Mouse (Mus musculus) regulatory T cell (primary cell): ENCODE results near the gene Tie1.
"Not testable (repeated sequence)": the region's sequence is repeated elsewhere in the genome, so short reads cannot be mapped to it uniquely, and the experiment has no call there.

Experiments used
- in situ Hi-C: fragments of 300-600 bp; cut with MboI, MseI; formaldehyde crosslinking; loops from one replicate; pipeline ENCODE4 v1.15.1; 2025; ENCODE audit warnings: high pct_unique_total_duplicates

Gene Tie1

DNA sequence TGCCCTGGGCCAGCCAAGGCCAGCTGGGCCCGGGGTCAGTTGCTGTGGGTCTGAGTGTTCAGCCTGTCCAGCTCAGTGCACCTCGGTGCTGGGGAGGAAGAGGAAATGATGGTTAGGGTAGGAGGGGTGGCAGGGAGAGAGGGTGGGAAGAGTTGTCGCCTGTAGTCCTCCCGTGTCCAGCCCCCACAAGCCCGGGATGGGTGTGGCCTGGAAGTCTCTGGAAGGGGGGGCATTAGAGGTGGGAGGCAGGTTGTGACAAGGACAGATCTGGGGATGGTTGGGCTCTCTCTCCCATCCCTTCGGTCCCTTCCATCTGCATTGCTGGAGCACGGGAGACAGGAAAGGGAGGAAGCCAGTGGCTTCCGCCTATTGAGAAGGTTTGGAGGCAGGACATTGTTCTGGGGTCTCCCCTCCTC lies at the start of gene Tie1:
TSS of gene Tie1 (minus strand) at position 345 of the 416 bp plus-strand sequence.
- in situ Hi-C loops: no loop called here

DNA sequence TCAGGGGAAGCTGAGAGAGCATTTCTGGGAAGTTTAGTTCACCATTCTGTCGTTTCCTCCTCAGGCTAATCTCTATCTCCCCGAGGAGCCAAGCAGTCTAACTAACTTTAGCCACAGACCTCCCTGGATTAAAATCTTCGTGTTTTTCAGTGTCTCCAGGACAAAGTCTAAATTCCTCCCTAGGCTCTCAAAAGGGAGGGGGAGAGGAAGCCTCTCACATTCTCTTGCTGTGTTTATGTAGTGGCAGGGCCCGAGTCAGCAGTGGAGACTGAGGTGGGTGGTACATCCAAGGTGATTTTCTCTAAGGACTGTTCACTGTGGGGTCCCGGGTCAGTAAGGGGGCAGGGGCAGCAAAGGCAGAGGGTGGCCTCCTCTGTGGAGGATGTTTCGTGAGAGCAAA lies 47.9 kb upstream of the Tie1 start:
- in situ Hi-C loops: no loop called here

DNA sequence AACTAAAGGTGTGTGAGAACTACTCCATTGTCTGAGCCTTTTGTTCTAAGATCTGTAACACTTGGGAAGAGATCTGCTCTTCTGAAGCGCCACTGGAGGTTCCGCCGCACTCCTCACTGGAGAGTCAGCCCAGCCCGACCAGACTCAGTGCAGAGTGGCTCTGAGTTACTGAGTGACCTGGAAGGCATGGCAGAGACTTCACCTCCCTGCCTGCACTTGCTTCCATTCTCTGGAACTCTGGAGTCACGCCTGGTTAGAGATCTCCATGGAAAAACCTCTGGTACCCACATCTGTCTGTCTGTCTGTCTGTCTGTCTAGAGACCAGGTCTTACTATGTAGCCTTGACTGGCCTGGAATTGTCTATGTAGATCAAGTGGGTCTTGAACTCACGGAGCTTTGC lies 45.7 kb upstream of the Tie1 start:
- in situ Hi-C loops: no loop called here

DNA sequence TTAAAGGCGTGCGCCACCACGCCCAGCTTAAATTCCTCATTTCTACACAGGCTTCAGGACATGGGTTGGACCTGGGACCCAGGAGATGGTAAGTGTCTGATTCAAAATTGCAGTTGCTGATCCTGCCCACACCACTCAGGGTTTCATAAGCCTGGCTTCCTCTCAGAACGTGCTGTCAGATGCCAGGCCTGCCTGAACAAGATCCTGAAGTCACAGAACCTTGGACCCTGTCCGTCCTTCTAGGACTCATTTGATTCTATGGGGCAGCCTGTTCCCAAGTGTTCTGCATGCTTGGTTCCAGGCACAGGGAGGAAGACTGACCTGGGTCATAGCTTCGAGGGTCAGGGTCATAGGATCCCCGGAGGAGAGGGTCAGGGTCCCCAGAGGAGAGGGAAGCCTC lies 43.7 kb upstream of the Tie1 start:
- in situ Hi-C loops: no loop called here

DNA sequence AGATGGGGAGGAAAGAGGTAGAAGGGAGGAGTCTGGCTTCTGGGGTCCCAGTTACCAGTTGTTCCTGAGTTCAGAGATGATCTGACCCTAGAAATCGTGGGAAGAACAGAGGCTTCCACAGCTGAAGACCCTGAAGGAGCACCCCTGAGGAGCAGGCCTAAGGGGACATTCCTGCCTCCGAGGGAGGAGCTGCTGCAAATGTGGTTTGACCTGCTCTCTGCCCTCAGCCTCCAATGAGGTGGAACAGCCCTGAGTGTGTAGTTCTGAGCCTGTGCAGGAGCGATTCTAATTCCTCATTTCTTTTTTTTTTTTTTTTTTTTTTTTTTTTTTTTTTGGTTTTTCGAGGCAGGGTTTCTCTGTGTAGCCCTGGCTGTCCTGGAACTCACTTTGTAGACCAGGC lies 43.3 kb upstream of the Tie1 start:
- in situ Hi-C loops: no loop called here

DNA sequence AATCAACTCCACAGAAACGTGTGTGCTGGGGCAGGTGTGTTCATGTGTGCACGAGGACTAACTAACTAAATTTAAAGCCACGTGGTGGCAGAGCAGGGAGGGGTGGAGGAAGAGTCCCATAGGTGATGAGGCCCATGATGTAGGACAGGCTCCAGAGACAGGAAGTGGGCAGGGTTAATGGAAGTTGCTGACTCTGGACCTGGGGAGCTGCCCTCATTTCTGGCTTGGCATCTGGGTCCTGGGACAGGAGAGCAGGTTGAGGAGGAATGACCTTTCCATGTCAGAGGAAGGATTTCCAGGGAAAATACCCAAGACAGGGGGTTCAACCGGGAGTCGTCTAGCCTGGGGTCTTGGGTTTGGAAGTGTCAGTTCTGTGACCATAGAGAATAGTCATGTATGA lies 42.8 kb upstream of the Tie1 start:
- in situ Hi-C loops: no loop called here

DNA sequence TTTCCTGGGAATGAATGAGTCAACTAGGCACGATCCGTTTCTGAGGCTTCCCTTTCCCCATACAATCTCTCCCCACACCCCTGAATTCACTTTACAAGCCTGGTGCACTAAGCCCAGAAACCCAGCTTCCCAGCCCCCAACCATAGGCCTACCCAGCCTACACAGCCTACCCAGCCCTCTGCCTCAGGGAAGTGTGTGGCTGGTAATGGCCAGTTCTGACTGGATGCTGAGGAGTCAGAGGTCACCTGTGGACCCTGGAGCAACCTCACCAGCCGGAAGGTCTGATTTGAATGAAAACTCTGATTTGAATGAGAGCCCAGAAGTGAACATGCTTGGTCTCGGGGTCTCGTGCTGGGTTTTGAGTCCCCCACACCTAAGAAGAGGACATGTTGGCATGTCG lies 37.9 kb upstream of the Tie1 start:
- in situ Hi-C loops: no loop called here

DNA sequence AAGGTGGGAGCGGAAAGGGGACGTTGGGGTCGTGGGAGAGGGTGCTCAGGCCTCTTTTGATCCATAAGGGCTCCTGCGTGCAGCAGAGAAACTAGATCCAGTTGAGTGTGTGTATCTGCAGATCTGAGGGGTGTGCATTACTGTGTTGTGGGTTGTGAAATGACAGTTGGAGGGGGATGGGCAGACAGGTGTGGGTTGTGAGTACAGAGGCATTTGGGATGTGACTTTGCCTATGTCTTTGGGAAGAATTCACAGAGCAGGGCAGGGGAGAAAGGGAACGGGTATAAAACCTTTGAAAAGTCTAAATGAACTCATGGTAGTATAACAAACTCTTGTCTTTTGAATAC lies 37.4 kb upstream of the Tie1 start:
- in situ Hi-C loops: no loop called here

DNA sequence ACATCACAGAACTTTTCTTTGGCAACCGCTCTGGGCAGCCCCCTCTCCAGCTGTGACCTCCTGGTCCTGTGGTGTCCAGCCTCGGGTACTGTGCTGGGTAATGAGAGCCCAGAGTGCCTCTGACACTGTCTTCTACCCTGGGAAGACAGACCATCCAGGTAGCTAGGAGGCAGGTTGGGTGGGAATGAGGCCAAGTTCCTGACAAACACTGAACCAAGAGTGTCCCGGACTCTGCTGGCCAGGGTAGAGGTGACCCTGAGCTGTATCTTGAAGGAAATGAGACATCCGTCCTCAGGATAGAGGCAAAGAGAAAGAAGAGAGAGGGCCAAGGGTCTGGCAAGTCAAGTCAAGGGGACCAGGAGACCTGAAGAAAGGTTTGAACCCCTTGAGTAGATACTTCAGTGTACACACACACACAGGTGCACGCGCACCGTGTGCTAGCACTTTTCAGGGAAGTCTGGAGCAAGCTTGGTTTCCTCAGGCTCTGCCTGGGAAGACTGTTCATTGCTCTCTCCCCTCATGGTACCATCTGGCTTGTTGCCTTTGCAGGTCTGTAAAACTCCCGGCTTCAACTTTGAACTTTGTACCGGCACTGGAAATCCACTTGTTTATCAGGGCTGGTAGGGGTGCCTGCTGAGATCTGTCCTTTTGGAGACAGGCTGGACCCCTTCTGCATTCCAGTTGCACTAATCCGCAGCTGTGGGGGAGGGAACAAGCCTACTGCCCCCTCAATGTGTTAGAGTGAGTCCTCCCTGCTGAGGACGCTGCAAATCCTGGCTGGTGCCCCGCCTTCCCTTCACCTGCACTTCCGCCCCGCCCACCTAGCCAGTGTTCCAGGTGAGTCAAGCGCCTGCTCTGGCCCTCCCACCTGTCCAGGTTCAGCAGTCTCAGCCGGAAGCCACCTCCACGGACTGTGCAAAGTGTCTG lies 36.8 kb upstream of the Tie1 start, which contains the start of gene 2610528J11Rik:
TSS of gene 2610528J11Rik (plus strand) at position 592 of the 927 bp plus-strand sequence.
- in situ Hi-C loops: no loop called here

DNA sequence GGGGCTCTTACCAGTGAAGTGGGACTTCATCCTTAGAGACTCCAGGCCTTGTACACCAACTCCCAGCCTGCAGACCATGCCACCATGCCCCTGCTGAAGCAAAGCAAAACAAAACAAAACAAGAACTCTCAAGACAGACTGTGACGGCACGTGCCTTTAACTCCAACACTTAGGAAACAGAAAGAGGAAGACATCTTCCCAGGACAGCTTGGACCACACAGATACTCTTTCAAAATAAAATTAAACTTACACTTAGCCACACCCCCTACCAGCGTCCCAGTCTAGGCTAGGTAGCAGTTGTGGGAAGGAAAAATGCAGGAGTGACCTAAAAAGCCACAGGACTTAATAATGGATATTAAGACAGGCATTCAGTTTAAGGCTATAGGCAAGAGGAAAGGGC lies 35.9 kb upstream of the Tie1 start:
- in situ Hi-C loops: no loop called here

DNA sequence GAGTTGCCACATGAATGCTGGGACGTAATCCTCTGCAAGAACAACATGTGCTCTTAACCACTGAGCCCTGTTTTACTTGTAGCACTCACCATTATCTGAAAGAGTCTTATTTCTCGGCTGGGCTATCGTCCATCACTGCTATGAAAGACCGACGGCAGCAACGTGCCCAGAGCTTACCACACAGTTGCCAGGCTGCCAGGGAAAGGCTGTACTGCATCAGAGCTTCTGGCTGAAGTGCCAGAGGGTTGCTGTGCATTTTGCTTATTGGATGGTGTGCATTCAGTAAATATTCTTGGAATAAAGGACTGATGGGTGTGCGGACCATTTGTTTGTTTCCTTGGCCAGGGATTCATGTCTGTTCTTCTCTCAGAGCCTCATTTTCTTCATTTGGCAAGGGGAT lies 34.1 kb upstream of the Tie1 start:
- in situ Hi-C loops: loop anchor here (5.0 kb wide), 1 partner anchor 42 kb away; no protein-coding TSS in a partner anchor

DNA sequence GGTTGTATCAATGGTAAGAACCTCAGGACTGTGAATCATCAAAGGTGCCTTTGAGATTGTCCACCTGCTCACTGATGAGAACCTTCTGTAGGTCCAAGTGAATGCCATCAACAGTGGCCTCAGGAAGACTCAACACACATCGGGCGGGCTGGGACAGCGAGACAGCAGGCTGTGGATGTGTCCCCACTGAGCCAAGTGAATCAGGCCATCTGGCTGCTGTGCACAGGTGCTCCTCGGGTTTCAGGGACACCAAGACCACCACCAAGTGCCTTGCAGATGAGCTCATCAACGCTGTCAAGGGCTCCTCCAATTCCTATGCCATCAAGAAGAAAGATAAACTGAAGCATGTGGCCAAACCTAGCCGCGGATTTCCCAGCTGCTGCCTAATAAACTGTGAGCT lies 32.4 kb upstream of the Tie1 start:
- in situ Hi-C loops: loop anchor here (5.0 kb wide), 1 partner anchor 40 kb away; no protein-coding TSS in a partner anchor

DNA sequence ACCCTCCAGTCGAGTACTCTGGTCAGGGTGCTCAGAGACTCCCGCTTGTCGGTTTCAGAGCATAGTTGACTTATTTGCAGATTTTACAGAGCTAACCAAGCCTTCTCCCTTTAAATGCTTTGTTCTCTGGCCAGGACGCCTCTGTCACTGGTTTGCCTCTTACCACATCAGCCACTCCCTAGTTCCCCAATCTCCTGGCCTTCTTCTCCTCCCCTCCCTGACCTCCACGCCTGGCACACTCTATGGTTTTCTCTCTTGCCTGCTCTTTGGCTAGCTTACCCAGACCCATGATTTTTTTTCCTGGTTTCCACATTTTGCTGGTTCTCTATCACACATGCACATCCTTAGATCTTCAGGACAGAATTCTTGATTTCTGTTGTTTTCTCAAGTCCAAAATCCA lies 28.3 kb upstream of the Tie1 start:
- in situ Hi-C loops: no loop called here

DNA sequence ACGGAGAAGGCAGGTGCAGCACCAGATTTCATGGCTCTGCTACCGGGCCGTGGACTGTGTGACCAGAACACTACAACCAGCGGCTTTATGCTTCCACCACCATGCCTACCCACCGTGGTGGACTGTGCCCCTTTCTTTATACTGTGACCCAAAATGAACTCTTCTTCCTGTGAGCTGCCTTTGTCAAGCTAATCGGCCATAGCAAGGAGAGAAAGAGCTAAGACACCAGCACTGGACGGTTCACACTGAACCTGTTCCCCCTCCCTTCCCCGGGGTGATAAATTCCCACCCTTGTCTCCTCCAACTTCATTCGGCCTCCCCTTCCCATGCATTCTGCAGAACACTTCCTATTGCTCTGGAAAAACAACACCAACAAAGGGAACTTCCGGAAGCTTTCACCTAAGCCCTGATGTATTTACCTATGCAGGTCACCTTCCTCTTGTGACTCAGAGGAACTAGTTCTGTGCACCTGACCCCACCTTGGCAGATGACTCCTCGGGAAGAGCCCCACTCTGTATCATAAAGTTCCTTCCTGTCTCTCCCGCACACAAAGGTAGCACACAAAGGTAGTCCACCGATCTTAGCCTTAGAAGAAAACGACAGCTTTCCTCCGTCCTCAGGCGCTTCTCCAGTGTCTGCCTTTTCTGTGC lies 27.8 kb upstream of the Tie1 start:
- in situ Hi-C loops: no loop called here

DNA sequence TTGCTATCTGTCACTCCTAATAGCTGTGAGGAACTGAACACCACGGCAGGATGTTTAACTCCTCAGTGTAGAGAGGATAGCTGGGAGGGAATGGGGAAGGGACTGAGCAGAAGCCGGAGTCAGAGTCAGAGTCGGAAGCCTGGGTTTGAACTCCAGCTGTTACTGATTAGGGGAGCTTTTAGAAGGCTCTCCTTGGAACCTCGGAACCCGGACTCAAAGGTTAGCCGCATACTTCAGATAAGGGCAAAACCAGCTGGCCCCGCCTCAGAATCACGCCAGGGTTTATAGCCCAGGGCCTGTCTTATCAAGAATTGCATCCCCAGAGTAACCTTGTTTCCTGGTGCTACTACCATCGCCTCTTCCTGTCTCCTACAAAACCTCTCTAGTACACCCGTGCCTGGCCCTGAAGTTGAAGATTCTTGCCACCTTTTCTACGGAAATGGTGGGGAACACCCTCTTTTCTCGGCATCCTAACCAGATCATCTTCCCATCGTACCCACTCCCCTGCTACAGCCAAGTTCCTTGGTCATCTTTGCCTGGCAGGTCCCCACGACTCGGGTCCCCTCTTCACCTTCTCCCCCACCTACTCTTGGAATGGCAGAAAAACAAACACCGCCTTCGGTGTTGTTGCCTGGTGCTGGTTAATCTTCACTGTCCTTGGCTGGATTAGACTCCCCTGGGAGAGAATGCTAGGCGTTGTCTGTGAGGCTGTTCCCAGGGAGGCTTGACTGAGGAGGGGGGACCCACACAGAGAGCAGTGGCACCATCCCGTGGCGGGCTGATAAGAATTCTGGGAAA lies 27.0 kb upstream of the Tie1 start:
- in situ Hi-C loops: no loop called here

DNA sequence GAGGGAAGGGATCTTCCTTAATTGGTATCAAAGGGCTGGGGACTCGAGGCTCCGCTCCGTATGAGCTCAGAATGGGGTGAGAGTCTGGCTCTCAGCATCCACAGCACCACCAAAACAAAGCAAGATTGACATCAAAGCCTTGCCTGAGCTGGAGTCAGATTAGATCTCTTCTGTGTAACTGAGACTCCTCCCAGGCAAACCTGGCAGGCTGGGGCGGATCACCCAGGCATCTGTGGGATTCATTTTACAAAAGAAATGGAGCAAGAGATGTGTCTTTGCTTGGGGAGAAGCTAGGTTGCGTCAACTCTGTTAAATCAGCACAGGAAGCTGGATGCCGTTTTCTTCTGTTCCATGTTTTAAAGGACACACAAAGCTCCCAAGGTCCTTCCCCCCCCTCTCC lies 19.2 kb upstream of the Tie1 start:
- in situ Hi-C loops: no loop called here

DNA sequence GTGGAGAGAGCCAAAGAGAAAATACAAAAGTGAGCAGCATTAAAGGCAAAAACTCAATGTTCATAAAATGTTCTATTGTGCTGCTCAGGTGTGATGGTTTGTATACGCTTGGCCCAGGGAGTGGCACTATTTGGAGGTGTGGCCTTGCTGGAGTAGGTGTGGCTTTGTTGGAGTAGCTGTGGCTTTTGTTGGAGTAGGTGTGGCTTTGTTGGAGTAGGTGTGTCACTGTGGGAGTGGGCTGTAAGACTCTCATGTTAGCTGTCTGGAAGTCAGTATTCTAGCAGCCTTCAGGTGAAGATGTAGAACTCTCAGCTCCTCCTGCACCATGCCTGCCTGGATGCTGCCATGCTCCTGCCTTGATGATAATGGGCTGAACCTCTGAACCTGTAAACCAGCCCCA lies 17.3 kb upstream of the Tie1 start:
- in situ Hi-C loops: not testable (repeated sequence)

DNA sequence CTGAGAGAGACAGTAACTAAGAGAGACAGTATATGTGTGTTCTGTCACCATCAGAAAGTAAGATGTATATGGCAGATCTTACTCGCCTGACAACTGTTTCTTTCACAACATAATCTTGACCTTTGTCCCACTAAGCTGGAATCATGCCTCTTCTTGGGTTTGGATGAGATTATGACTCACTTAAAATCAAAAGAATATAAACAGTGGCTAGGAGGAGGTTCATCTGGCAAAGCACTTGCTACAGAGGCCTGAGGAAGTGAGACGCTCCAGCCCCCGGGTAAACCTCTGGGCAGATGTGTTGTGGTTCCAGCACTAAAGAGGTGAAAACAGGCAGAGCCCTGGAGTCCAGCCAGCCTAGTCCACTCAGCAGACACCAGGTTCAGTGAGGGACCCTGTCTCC lies 15.7 kb upstream of the Tie1 start:
- in situ Hi-C loops: no loop called here

DNA sequence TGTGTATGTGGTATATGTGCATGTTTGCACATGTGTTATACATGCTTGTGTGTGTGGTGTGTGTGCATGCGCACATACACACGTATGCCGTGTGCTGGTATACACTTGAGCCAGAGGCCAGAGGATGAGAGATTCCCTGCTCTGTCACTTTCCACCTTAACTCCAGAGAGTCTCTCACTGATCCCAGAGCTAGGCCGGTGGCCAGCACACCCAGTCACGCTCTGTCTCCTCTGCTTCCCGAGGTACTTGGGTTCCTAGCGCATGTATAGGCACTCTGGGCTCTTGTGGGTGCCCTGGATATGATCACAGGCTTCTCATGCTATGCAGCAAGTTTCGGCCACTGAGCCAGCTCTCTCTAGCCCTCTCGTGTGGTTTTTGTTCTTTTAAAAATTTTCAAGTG lies 10.9 kb upstream of the Tie1 start:
- in situ Hi-C loops: no loop called here

DNA sequence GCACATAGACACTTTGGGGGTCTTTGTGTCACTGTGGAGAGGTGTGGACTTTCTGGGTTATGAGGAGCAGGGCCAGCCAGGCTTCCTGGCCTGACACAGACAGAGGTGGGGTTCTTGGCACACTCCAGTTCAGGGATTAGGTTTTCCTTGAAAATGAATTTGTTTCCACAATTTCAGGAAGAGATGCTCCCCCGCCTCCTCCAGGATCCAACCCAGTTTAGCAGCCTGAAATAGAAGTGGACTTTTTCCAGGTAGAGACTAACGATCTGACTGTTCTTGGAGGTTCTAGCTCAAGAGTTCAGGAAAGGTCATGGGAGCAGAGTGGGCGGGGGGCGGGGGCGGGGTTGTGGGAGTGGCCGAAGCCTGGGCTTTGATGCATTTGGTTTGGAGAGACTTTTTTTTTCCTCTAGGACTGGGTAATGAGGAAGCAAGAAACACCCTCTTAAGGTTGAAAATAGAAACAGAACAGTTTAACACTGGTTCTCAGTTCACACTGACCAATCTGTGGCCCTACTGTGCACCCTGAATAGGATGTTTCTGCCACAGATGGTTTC lies 10.4 kb upstream of the Tie1 start:
- in situ Hi-C loops: no loop called here

DNA sequence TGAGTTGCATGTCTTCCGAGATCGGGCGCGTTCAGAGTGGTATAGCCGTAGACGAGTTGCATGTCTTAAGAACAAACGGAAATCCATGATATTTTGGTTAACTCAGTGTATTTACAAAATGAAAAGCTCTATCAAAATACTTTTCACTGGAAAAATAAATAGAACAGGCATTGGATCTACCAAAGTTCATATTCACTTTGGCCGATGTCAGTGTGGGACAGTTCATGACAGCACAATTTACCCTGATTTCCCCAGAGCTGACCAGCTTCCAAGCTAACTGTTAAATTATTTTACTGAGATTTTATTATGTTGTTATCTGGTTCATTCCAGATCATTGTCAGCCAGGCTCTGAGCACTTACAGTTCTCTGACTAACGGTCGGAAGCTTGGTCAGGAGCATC lies 600 bp upstream of the Tie1 start:
- in situ Hi-C loops: no loop called here
